Mouse (Mus musculus) mature B cell (primary cell): ENCODE measurements around the gene Ppp1r9a.

Experiments
- in situ Hi-C: fragments of 300-500 bp; cut with MboI; formaldehyde crosslinking; loops from 2 replicates; pipeline ENCODE4 v1.14.3; 2019

Gene Ppp1r9a

GRCm38 (mm10) chr6:5006283-5006946, 103.7 kb downstream of the Ppp1r9a start:
- in situ Hi-C loops: no loop called here

GRCm38 (mm10) chr6:5008166-5008565, 105.4 kb downstream of the Ppp1r9a start:
- in situ Hi-C loops: no loop called here

GRCm38 (mm10) chr6:5008603-5009002, 105.9 kb downstream of the Ppp1r9a start:
- in situ Hi-C loops: no loop called here

- in situ Hi-C loops: no loop called here
Measured at GRCm38 (mm10) chr6:5010553-5011416, 108.1 kb downstream of the Ppp1r9a start.

- in situ Hi-C loops: no loop called here
Measured at GRCm38 (mm10) chr6:5012794-5013193, 110.1 kb downstream of the Ppp1r9a start.

GRCm38 (mm10) chr6:5014567-5014966, 111.8 kb downstream of the Ppp1r9a start:
- in situ Hi-C loops: no loop called here

- in situ Hi-C loops: no loop called here
Measured at GRCm38 (mm10) chr6:5015173-5015572, 112.5 kb downstream of the Ppp1r9a start.

GRCm38 (mm10) chr6:5017945-5018511, 115.3 kb downstream of the Ppp1r9a start:
- in situ Hi-C loops: no loop called here

- in situ Hi-C loops: no loop called here
Measured at GRCm38 (mm10) chr6:5019208-5019607, 116.5 kb downstream of the Ppp1r9a start.

- in situ Hi-C loops: no loop called here
Measured at GRCm38 (mm10) chr6:5019969-5020368, 117.3 kb downstream of the Ppp1r9a start.

GRCm38 (mm10) chr6:5020510-5020909, 117.8 kb downstream of the Ppp1r9a start:
- in situ Hi-C loops: no loop called here

- in situ Hi-C loops: no loop called here
Measured at GRCm38 (mm10) chr6:5022677-5023076, 120.0 kb downstream of the Ppp1r9a start.

GRCm38 (mm10) chr6:5024893-5025292, 122.2 kb downstream of the Ppp1r9a start:
- in situ Hi-C loops: no loop called here

GRCm38 (mm10) chr6:5026772-5027171, 124.1 kb downstream of the Ppp1r9a start:
- in situ Hi-C loops: no loop called here

GRCm38 (mm10) chr6:5027213-5027612, 124.5 kb downstream of the Ppp1r9a start:
- in situ Hi-C loops: no loop called here

- in situ Hi-C loops: no loop called here
Measured at GRCm38 (mm10) chr6:5027801-5028200, 125.1 kb downstream of the Ppp1r9a start.

GRCm38 (mm10) chr6:5029205-5029927, 126.6 kb downstream of the Ppp1r9a start:
- in situ Hi-C loops: no loop called here

- in situ Hi-C loops: no loop called here
Measured at GRCm38 (mm10) chr6:5029956-5030355, 127.2 kb downstream of the Ppp1r9a start.

- in situ Hi-C loops: no loop called here
Measured at GRCm38 (mm10) chr6:5032986-5033633, 130.4 kb downstream of the Ppp1r9a start.

- in situ Hi-C loops: no loop called here
Measured at GRCm38 (mm10) chr6:5037225-5037624, 134.5 kb downstream of the Ppp1r9a start.

- in situ Hi-C loops: no loop called here
Measured at GRCm38 (mm10) chr6:5038140-5038749, 135.5 kb downstream of the Ppp1r9a start.
